Mouse (Mus musculus) liver, embryonic 14.5 days (tissue): ENCODE results near the gene Dusp1.

Source experiments
- CTCF ChIP-seq: IDR thresholded peaks from 2 replicates; pipeline ENCODE4 v1.5.1; 2016; ENCODE audit warnings: antibody characterized with exemption, low read depth, control low read depth
- EP300 ChIP-seq: IDR thresholded peaks from 2 replicates; pipeline ENCODE4 v1.6.1; 2016; ENCODE audit warnings: antibody characterized with exemption, low read depth

DNA sequence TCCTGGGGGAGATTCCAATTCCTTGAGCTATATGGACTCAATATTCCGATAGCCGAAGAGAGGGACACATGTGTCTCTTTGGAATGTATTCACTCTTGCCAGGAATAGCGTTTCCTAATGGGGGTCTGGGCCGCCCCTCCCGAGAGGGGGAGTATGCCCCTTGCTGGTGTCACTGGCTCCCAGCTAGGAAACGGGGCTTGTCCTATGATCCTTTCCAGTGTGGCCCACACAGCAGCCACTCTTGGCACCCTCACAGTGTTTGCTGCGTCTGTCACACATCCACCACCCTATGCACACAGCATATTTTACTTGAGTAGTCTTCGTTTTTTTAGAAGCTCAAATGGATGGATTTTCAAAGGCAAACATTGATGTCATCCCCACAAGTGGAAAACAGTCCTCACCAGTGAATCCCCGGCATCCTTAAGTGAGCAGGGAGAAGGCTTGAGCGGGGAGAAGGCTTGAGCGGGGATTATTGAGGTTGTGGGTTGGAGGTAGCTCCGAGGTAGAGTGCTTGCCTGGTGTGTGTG is 26.1 kb upstream of the Dusp1 start:
- no peak for TF ChIP-seq CTCF
- no peak for TF ChIP-seq EP300
